Mouse (Mus musculus) midbrain, embryonic 14.5 days (tissue): ENCODE data around the gene Txlng. TPM values are rescaled to one million over a fixed set of nuclear protein-coding genes. Genes with fewer than 3 reads are reported as not detected.

Experiments used
- ATAC-seq: fragments of 200-750 bp; cut with Nextera tagmentation; 2 replicates; pipeline ENCODE4 v1.8.0; 2017; ENCODE audit warnings: moderate number of reproducible peaks, moderate library complexity; ENCODE audit not compliant: low FRiP score, low TSS enrichment
- DNase-seq: peaks from one replicate; pipeline ENCODE4 v3.0.0-alpha.2; 2015
- H3K27ac ChIP-seq: fragments of 300-500 bp; sonication (generic); replicated peaks from 2 replicates; pipeline ENCODE4 v1.5.1; 2014; ENCODE audit warnings: mild to moderate bottlenecking, low read depth, low read length, moderate library complexity
- H3K27me3 ChIP-seq: fragments of 300-500 bp; sonication (generic); 2 replicates; pipeline ENCODE4 v1.6.1; 2014; ENCODE audit warnings: low read length, control low read depth, mixed read lengths; ENCODE audit not compliant: control insufficient read depth, insufficient read depth
- H3K36me3 ChIP-seq: fragments of 300-500 bp; sonication (generic); 2 replicates; pipeline ENCODE4 v1.6.1; 2014; ENCODE audit warnings: low read length, control low read depth; ENCODE audit not compliant: control insufficient read depth, insufficient read depth
- H3K4me1 ChIP-seq: fragments of 300-500 bp; sonication (generic); 2 replicates; pipeline ENCODE4 v1.6.1; 2014; ENCODE audit warnings: mild to moderate bottlenecking, antibody characterized with exemption, low read length, control low read depth; ENCODE audit not compliant: control insufficient read depth, insufficient read depth
- H3K4me2 ChIP-seq: fragments of 300-500 bp; sonication (generic); 2 replicates; pipeline ENCODE4 v1.6.1; 2014; ENCODE audit warnings: mild to moderate bottlenecking, low read length, moderate library complexity
- H3K4me3 ChIP-seq: fragments of 300-500 bp; sonication (generic); replicated peaks from 2 replicates; pipeline ENCODE4 v1.5.1; 2014; ENCODE audit warnings: low read depth, low read length
- H3K9ac ChIP-seq: fragments of 300-500 bp; sonication (generic); replicated peaks from 2 replicates; pipeline ENCODE4 v1.6.1; 2014; ENCODE audit warnings: mild to moderate bottlenecking, low read length, moderate library complexity
- H3K9me3 ChIP-seq: fragments of 300-500 bp; sonication (generic); 2 replicates; pipeline ENCODE4 v1.6.1; 2016; ENCODE audit warnings: low read length, control low read depth, mixed read lengths; ENCODE audit not compliant: control insufficient read depth
- WGBS: fragments of 180-500 bp; shearing (Covaris S2); extraction: QIAGEN DNeasy Blood & Tissue Kit; methylation state at CpG from one replicate; pipeline ENCODE4 v1.1.7; 2014; 5-methylcytosine and 5-hydroxymethylcytosine counted together
- microRNA counts: library from miRNA; unstranded; fragments of <30 nt; microRNA quantifications from one replicate; lab custom pipeline; 2016
- microRNA-seq: library from miRNA; unstranded; fragments of <30 nt; microRNA quantifications from one replicate; pipeline ENCODE4, GENCODE M21; 2016
- polyA plus RNA-seq: library from polyadenylated mRNA; unstranded; fragments of >200 nt; fragmentation: Nextera tagmentation; extraction: Ambion mirVana; gene quantifications from 2 replicates; pipeline ENCODE4 v1.2.1, GENCODE M21; 2014

Gene Txlng
- polyA plus RNA-seq, 1 experiment from 2014 or later, result 15.0 TPM

DNA sequence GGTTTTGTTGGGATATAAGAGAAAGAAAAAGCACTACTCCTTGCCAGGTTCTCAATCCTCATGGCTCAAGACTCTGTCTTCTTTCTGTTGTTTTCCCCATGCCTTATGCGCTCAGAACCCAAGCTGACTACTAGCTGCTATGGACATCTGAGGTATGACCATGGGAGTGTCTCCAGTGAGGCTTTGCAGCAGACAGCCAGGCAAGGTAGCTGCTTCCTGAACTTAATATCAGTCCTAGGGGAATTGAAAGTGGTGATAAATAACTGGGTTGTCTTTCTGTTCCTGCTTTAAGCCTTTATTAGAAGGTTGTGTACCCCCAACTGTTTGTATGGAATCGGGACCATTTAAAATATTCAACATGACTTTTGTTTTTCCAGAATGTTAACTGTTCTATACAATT is 76.8 kb downstream of the Txlng start:
- WGBS, result 91% methylated on average over 2 of the region's 2 CpGs
- Histone ChIP-seq H3K27me3 (no peaks in the 10 kb centered on the region), H3K4me1 (no peaks in the 10 kb centered on the region), H3K27ac (no peak overlapping the region), H3K9me3 (no peaks in the 10 kb centered on the region), H3K36me3 (no peaks in the 10 kb centered on the region), H3K9ac (no peak overlapping the region), H3K4me2 (no peak overlapping the region), H3K4me3 (no peak overlapping the region)
- DNase-seq (no peak), ATAC-seq (no peak)

DNA sequence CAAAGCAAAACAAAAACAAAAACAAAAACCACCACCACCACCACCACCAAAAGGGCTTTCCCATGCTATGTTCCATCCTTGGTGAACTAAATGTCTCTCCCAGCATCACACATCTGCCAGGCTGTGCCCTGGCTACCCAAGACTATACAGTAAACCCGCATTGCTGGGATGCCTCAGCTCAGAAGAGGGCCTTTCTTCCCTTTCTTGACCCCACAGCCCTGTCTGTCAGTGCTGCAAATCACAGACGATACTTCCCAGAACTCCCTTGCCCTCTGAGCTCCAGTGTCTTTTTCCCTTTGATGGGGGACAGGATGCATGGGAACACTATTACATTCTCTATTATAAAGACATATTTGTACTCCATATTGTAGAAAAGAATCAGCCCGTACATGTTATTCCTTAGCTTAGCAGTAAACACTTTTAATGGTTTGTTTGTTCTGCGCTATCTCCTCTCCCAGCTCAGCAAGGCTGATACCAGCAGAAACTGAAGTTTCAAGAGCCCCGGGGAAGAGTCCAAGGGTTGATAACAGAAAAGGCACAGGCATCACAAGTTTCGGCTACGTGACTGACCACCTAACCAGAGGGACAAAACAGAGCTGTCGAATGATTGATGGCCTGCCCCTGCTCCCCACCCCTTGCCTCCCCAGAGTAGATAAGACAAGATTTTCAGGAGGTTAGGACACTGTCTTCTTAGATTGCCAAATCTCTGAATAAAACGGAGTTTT is 80.4 kb downstream of the Txlng start:
- ATAC-seq (no peak), DNase-seq (no peak)
- H3K9me3 ChIP-seq, result no peaks in the 10 kb centered on the region
- no peak overlapping the region for H3K4me2 ChIP-seq
- WGBS, result 59% methylated on average over 9 of the region's 9 CpGs
- H3K9ac ChIP-seq, result no peak overlapping the region
- H3K36me3 ChIP-seq, result no peaks in the 10 kb centered on the region
- H3K4me3 ChIP-seq, result no peak overlapping the region
- H3K27me3 ChIP-seq, result no peaks in the 10 kb centered on the region
- no peak overlapping the region for H3K27ac ChIP-seq
- no peaks in the 10 kb centered on the region for H3K4me1 ChIP-seq

DNA sequence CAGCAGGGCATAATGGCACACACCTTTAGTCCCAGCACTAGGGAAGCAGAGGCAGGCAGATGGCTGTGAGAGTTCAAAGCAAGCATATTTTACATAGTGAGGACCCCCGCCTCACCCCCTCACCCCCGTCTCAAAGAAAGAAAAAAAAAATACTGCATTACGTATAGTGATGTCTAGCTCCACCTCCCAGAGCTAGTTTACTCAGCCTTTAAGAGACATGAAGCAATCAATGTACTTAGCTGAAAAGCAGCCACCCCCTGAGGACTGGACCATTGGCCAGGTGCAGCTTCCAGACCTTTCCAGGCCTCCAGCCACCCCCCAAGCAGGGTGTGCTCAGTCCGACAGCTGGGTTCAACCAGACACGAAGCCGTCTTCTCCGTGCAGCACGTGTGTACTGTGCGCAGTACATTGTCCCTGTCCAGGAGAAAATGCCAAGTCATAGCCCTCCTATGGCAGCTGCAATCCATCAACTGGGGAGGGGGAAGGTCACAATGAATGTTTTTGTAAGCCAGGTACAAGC is 93.1 kb downstream of the Txlng start:
- Histone ChIP-seq H3K9me3 (no peaks in the 10 kb centered on the region), H3K4me1 (no peaks in the 10 kb centered on the region), H3K4me3 (peak overlapping the region; percentile 42), H3K9ac (no peak overlapping the region; the same call in 1 of the 2 replicates), H3K27me3 (no peaks in the 10 kb centered on the region), H3K4me2 (peak overlapping the region; percentile 59), H3K36me3 (no peaks in the 10 kb centered on the region), H3K27ac (peak overlapping the region; percentile 81)
- 50% methylated on average over 9 of the region's 9 CpGs for WGBS
- ATAC-seq (peak; percentile 41), DNase-seq (no peak)

DNA sequence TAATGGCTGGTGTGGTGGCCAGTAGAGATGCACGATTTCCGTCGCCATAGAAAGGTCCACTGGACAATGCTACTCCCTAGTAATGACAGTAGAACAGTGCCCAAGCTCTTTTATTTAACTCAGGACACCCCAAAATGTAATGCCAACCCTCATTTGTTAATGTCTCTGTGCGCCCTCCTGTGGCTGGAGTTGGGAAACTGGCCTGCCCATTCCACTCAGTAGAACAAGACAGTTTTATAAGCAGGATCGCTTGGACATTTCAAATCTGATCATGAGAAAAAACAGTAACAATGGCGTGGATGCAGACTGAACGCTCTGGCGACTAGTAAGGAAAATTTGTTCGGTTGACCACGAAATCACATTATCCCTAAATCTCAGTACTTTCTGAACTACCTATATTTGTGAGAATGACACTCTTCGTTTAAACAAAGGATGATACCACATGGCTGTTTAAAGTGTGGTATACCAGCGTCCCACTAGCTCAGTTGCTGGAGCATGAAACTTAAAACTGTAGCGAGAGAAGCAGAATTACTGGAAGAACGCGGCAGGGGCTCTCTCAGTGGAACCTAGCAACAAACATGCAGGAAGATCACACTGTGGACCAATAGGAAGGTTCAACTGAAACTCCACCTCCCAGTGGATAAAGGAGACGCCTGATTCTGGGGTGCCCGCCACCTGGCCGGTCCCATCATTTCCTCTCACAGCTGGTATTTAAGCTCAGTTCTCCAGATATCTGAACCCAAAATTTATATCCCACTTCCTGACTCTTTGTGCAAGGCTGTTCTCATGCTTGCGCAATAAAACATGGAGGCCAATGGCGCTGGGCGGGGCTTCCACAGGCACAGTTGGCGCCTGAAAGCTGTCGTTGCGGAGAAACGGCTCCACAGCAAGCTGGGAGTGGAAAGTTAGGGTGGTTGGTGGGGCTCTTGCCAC is 94.0 kb downstream of the Txlng start:
- Histone ChIP-seq H3K27me3 (no peaks in the 10 kb centered on the region), H3K9ac (peak overlapping the region; percentile 46), H3K27ac (peak overlapping the region; percentile 81), H3K9me3 (no peaks in the 10 kb centered on the region), H3K4me2 (peak overlapping the region; percentile 59), H3K4me3 (peak overlapping the region; percentile 42), H3K36me3 (no peaks in the 10 kb centered on the region), H3K4me1 (no peaks in the 10 kb centered on the region)
- DNase-seq (peak; percentile 79), ATAC-seq (peak; percentile 86)
- WGBS, result 30% methylated on average over 25 of the region's 25 CpGs

DNA sequence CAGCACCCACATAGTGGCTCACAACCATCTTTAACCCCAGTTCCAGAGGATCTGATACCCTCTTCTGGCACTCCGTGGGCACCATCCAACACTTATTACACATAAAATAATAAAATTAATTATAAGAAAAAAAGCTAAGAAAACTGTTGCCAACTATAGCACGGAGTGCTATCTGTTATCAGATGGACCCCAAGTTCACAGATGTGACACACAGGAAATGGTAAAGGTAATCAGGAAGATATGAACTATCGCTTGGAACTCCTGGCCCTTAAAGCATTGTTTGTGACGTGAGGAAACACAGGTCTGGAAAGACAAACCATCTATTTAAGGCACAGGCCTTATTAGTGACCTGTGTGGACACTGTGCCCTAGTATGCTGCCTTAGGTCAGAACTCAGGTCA is 99.2 kb downstream of the Txlng start:
- H3K27ac ChIP-seq, result no peak overlapping the region
- no peak overlapping the region for H3K4me2 ChIP-seq
- WGBS, result 89% methylated on average over 4 of the region's 4 CpGs
- no peaks in the 10 kb centered on the region for H3K9me3 ChIP-seq
- H3K4me3 ChIP-seq, result no peak overlapping the region
- no peaks in the 10 kb centered on the region for H3K36me3 ChIP-seq
- DNase-seq (no peak), ATAC-seq (no peak)
- no peaks in the 10 kb centered on the region for H3K27me3 ChIP-seq
- H3K9ac ChIP-seq, result no peak overlapping the region
- no peaks in the 10 kb centered on the region for H3K4me1 ChIP-seq

MicroRNAs encoded within 50 kb of the gene (microRNA counts, 519-probe panel; counts per million panel counts)
- not detected for microRNA mmu-miR-3473 (lab: Ali Mortazavi, UCI)

Small RNA genes lying within 50 kb of the gene (microRNA-seq; reads per million reads assigned to microRNA genes)
- not detected for gene Mir3473a

Other genes with a start within 250 kb of the Txlng start
- 4.3 and 4.9 TPM in 2 replicates for gene Reps2, start 185.8 kb downstream of the Txlng start, polyA plus RNA-seq
- gene Rbbp7, start 69.1 kb downstream of the Txlng start, polyA plus RNA-seq, result 192 and 214 TPM in 2 replicates
- gene Syap1, start 59.0 kb upstream of the Txlng start, polyA plus RNA-seq, result 31.4 and 35.3 TPM in 2 replicates
- 90.2 and 116 TPM in 2 replicates for gene Ctps2, start 71.8 kb upstream of the Txlng start, polyA plus RNA-seq
- 0.51 TPM in 1 of 2 replicates, not detected in the other for gene S100g, start 135.1 kb upstream of the Txlng start, polyA plus RNA-seq